In the genomic region with DNA sequence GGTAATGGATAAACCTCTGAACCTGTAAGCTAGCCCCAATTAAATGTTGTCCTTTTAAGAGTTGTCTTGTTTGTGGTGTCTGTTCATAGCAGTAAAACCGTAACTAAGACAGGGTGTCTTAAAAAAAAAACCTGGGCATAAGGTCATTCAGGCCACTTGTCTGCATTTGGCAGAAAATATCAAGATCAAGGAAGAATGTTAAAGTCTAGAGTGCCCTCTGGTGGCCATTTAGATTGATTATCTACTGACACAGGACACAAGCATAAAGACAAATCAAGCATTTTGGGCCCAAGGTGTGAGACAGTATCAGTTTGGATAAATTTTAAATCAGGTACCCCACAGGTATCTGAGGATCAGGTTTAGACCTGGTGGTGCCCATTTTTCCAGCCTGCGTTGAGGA, we compare ENCODE assay signal across 10 mouse cellular contexts. TPM values are rescaled to one million over a fixed set of nuclear protein-coding genes. Genes with fewer than 3 reads are reported as not detected.
DNase-seq lines count a peak whose midpoint lies in the region; ATAC-seq lines count a peak whose summit lies in the region.
"Had no signal": no experiment of that assay in that cellular context is flagged by ENCODE, and none has a peak within 500 bp of the region (broad histone marks: within the 10 kb centered on the region; RNA-seq: fewer than 3 reads in every experiment).

No protein-coding gene starts in this region.

- H3K27ac ChIP-seq in embryonic facial prominence, embryonic 11.5 days (replicated peaks; ENCODE audit: low read depth, low read length) = no peak overlapping the region
- H3K27ac ChIP-seq in embryonic facial prominence, embryonic 10.5 days (replicated peaks) = no peak overlapping the region
- H3K27ac ChIP-seq in midbrain, embryonic 14.5 days (replicated peaks; ENCODE audit: low read depth, low read length) = no peak overlapping the region
- no peak overlapping the region for H3K27ac ChIP-seq in midbrain, embryonic 15.5 days
- H3K27ac ChIP-seq: liver, embryonic 13.5 days had no signal

- no peak for ATAC-seq in embryonic facial prominence, embryonic 11.5 days (replicated peaks; ENCODE audit: insufficient number of reproducible peaks, low FRiP score, low TSS enrichment, low read depth)
- no peak for ATAC-seq in midbrain, embryonic 14.5 days (ENCODE audit: low FRiP score, low TSS enrichment)
- no peak for ATAC-seq in midbrain, embryonic 15.5 days (replicated peaks)

- no peak overlapping the region for H3K9ac ChIP-seq in embryonic facial prominence, embryonic 11.5 days (replicated peaks; ENCODE audit: low read length)
- H3K9ac ChIP-seq in midbrain, embryonic 14.5 days (replicated peaks; ENCODE audit: low read length) = no peak overlapping the region
- no peak overlapping the region for H3K9ac ChIP-seq in midbrain, embryonic 15.5 days
- H3K9ac ChIP-seq: liver, embryonic 13.5 days had no signal

- no peaks in the 10 kb centered on the region for H3K36me3 ChIP-seq in embryonic facial prominence, embryonic 11.5 days (replicated peaks; ENCODE audit: control insufficient read depth, insufficient read depth, low read depth, low read length)
- H3K36me3 ChIP-seq in embryonic facial prominence, embryonic 10.5 days (replicated peaks) = no peaks in the 10 kb centered on the region
- H3K36me3 ChIP-seq in midbrain, embryonic 14.5 days (ENCODE audit: control insufficient read depth, insufficient read depth, low read length) = no peaks in the 10 kb centered on the region
- H3K36me3 ChIP-seq in midbrain, embryonic 15.5 days (replicated peaks) = no peaks in the 10 kb centered on the region
- H3K36me3 ChIP-seq: G1E; liver, embryonic 13.5 days had no signal

- no peak overlapping the region for H3K4me2 ChIP-seq in embryonic facial prominence, embryonic 11.5 days (ENCODE audit: low read depth, low read length)
- no peak overlapping the region for H3K4me2 ChIP-seq in midbrain, embryonic 14.5 days (ENCODE audit: low read length)
- H3K4me2 ChIP-seq in midbrain, embryonic 15.5 days = no peak overlapping the region
- H3K4me2 ChIP-seq: liver, embryonic 13.5 days had no signal

- no peak overlapping the region for H3K4me3 ChIP-seq in embryonic facial prominence, embryonic 11.5 days (ENCODE audit: low read depth, low read length)
- H3K4me3 ChIP-seq in embryonic facial prominence, embryonic 10.5 days = no peak overlapping the region
- no peak overlapping the region for H3K4me3 ChIP-seq in midbrain, embryonic 14.5 days (replicated peaks; ENCODE audit: low read depth, low read length)
- H3K4me3 ChIP-seq in midbrain, embryonic 15.5 days = no peak overlapping the region
- H3K4me3 ChIP-seq: liver, embryonic 13.5 days had no signal

- peak; percentile 73 for DNase-seq in embryonic facial prominence, embryonic 11.5 days (ENCODE audit: low spot score)
- DNase-seq in embryonic facial prominence, embryonic 10.5 days (ENCODE audit: low spot score) = no peak
- DNase-seq in midbrain, embryonic 14.5 days = peak; percentile 60
- DNase-seq in embryo, embryonic 9.5 days (ENCODE audit: extremely low spot score) = peak; percentile 27
- peak; percentile 19 for DNase-seq in retina, postnatal 7 days (ENCODE audit: low read depth, low spot score)
- DNase-seq in cerebellum, adult 9-11 months = no peak
- DNase-seq in adrenal gland, adult 8-10 months = no peak
- DNase-seq: liver, embryonic 13.5 days had no signal

- H3K4me1 ChIP-seq in embryonic facial prominence, embryonic 11.5 days (ENCODE audit: control insufficient read depth, insufficient read depth, low read length) = no peaks in the 10 kb centered on the region
- H3K4me1 ChIP-seq in embryonic facial prominence, embryonic 10.5 days = no peaks in the 10 kb centered on the region
- H3K4me1 ChIP-seq in midbrain, embryonic 14.5 days (ENCODE audit: control insufficient read depth, insufficient read depth, low read length) = no peaks in the 10 kb centered on the region
- H3K4me1 ChIP-seq in midbrain, embryonic 15.5 days = no peaks in the 10 kb centered on the region
- H3K4me1 ChIP-seq: liver, embryonic 13.5 days had no signal

- WGBS in embryonic facial prominence, embryonic 11.5 days = 49% methylated on average over 2 of the region's 2 CpGs
- 58% methylated on average over 2 of the region's 2 CpGs for WGBS in embryonic facial prominence, embryonic 10.5 days
- WGBS in midbrain, embryonic 14.5 days = 63% methylated on average over 2 of the region's 2 CpGs
- 50% methylated on average over 2 of the region's 2 CpGs for WGBS in midbrain, embryonic 15.5 days

- H3K9me3 ChIP-seq in embryonic facial prominence, embryonic 11.5 days (replicated peaks; ENCODE audit: control insufficient read depth, low read length) = no peaks in the 10 kb centered on the region
- H3K9me3 ChIP-seq in embryonic facial prominence, embryonic 10.5 days = peaks cover 2% of the 10 kb centered on the region; the same call in 1 of the 2 replicates
- H3K9me3 ChIP-seq in midbrain, embryonic 14.5 days (ENCODE audit: control insufficient read depth, low read length) = no peaks in the 10 kb centered on the region
- H3K9me3 ChIP-seq in midbrain, embryonic 15.5 days = no peaks in the 10 kb centered on the region
- H3K9me3 ChIP-seq: liver, embryonic 13.5 days had no signal

- H3K27me3 ChIP-seq in embryonic facial prominence, embryonic 11.5 days (ENCODE audit: control insufficient read depth, insufficient read depth, low read length) = no peaks in the 10 kb centered on the region
- no peaks in the 10 kb centered on the region for H3K27me3 ChIP-seq in embryonic facial prominence, embryonic 10.5 days (replicated peaks; ENCODE audit: low read depth, poor library complexity, severe bottlenecking)
- no peaks in the 10 kb centered on the region for H3K27me3 ChIP-seq in midbrain, embryonic 14.5 days (ENCODE audit: control insufficient read depth, insufficient read depth, low read length)
- H3K27me3 ChIP-seq in midbrain, embryonic 15.5 days (replicated peaks) = no peaks in the 10 kb centered on the region
- H3K27me3 ChIP-seq: liver, embryonic 13.5 days had no signal

RNA-seq across cellular contexts. Expression of a gene that starts 13.3 kb away (rescaled TPM):
- 10.1 and 10.2 TPM in 2 replicates for polyA plus RNA-seq in embryonic facial prominence, embryonic 11.5 days (2014; fragmentation: Nextera tagmentation; extraction: Ambion mirVana)
- 8.2 and 9.7 TPM in 2 replicates for polyA plus RNA-seq in embryonic facial prominence, embryonic 10.5 days (2016; fragmentation: Nextera tagmentation; extraction: Ambion mirVana)
- polyA plus RNA-seq in midbrain, embryonic 14.5 days (2014; fragmentation: Nextera tagmentation; extraction: Ambion mirVana) = 15.8 and 21.3 TPM in 2 replicates
- 16.3 and 18.0 TPM in 2 replicates for polyA plus RNA-seq in midbrain, embryonic 15.5 days (2015; fragmentation: Nextera tagmentation; extraction: Ambion mirVana)
- total RNA-seq in adrenal gland, adult 8-10 months (2022) = 1 to 10 TPM; 7.2 to 10.0 (median 8.4) TPM

Comparison
In these comparisons a context has a peak if more than half of its experiments do, and no peak if none do; other contexts are left out.
1. DNase-seq: peak in embryonic facial prominence, embryonic 11.5 days (single experiment), midbrain, embryonic 14.5 days (single experiment), embryo, embryonic 9.5 days (single experiment) and retina, postnatal 7 days (single experiment); none in embryonic facial prominence, embryonic 10.5 days (single experiment), cerebellum, adult 9-11 months (single experiment) and adrenal gland, adult 8-10 months (single experiment).